Mouse (Mus musculus): ENCODE data around the gene Gm10251.
A peak's percentile ranks its signal among the peaks of the same experiment; 100 is the strongest.
"Not testable (repeated sequence)": the region's sequence is repeated elsewhere in the genome, so short reads cannot be mapped to it uniquely, and the experiment has no call there.

Gm10251 gene

DNA sequence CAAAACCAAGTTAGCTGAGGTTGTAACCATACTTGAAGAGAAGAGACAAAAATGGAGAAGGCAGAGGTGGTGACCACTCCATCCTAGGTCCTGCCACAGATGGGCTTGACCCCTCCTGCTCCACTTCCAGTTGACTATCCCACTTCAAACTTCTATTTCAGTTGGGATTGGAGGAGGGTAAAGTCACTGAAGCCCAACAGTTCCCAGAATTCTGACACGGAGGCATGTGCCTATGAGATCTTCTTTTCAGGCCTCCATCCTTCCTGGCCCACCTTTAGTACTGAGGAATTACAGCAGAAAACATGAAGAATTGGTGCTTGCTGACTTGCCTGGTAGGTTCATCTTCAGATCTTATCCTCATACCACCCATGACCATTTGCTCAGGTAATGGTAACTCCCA is at the start of gene Gm10251:
TSS of gene Gm10251 (minus strand) at position 101 of the 400 bp plus-strand sequence.
- not testable (repeated sequence) for DNase-seq (ENCODE audit: low spot score in 2 of 2)

DNA sequence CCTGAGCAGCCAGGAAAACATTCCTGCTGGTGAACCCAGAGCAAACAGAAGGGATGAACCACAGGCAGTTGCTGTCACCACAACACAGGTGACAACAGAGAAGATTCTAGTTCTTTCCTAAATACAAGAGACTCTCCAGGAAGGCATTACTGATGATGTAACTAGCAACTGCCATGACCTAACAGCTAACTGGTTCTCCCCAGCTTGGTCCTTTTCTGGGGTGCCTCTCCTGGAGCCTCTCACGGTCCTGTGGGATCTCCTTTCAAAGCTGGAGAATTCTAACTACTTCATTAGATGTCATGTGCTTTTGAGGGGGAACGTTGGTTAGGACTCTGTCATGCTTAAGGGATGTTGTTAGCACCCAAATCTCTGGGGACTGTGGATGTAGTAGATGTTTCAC is 36.2 kb upstream of the Gm10251 start, which contains the start of gene Gm8050:
TSS of gene Gm8050 (minus strand) at position 101 of the 400 bp plus-strand sequence.
- DNase-seq (ENCODE audit: low spot score in 2 of 2), result not testable (repeated sequence)

DNA sequence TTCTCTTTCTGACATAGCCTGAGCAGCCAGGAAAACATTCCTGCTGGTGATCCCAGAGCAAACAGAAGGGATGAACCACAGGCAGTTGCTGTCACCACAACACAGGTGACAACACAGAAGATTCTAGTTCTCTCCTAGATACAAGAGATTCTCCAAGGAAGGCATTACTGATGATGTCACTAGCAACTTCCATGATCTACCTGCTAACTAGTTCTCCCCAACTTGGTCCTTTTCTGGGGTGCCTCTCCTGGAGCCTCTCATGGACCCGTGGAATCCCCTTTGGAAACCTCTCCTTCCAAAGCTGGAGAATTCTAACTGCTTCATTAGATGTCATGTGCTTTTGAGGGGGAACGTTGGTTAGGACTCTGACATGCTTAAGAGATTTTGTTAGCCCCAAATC is 61.7 kb downstream of the Gm10251 start, which contains the start of gene Gm3460:
TSS of gene Gm3460 (minus strand) at position 101 of the 400 bp plus-strand sequence.
- not testable (repeated sequence) for DNase-seq (ENCODE audit: low spot score in 2 of 2)

DNA sequence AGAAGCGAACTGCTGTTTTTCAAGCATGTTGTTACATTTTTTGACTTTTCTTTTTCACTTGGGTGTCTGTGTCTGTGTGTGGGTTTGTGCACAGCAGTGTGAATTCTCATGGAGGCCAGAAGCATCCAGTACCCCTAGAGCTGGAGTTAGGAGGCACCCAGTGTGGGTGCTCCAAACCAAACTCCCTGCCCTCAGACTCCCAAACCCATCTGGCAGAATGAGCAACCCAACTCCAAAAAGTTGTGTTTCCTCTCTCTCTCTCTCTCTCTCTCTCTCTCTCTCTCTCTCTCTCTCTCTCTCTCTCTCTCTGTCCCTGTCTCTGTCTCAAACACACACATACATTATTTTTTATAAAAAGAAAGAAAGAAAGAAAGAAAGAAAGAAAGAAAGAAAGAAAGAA is 77.5 kb downstream of the Gm10251 start:
- peak; percentile 18 to 22 for DNase-seq (ENCODE audit: low spot score in 2 of 2)

DNA sequence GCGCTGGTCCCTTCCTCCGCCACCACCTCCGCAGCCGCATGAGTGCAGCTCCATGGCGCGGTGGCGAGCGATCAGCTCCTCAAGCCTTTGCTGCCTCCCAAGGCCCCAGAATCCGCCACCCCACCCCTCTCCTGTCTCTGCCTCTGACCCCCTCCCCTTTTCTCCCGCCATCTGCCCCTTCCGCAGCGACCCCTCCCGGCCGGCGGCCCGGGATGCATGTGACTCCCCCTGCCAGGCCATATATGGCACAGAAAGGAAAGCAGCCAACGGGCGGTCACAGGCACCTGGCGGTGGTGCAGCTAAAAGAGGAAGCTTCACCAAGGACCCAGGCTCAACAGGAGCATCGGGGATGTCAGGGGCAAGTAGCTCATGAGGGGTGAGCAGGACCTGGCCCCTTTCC is 79.0 kb downstream of the Gm10251 start:
- peak; percentile 26 to 29 for DNase-seq (ENCODE audit: low spot score in 2 of 2)

DNA sequence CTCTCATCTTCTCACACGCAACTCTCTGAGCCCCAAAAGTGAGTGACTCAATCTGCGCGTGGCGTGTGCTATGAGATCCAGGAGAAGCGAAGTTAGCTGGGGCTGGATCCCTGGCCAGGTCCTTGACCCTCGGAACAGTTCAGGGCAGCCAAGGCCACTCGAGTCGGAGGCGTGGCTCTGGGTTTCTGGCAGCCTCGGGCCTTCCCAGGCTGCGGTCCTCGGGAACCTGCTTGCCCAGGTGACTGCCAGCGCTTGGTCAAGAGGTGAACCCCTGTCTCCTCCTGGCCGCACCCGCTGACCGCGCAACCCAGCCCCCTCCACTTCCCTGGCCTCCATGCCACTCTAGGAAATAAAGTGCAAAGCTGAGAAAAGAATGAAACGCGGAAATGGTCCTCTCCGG is 79.4 kb downstream of the Gm10251 start:
- peak; percentile 9 for DNase-seq (ENCODE audit: low spot score in 2 of 2)

DNA sequence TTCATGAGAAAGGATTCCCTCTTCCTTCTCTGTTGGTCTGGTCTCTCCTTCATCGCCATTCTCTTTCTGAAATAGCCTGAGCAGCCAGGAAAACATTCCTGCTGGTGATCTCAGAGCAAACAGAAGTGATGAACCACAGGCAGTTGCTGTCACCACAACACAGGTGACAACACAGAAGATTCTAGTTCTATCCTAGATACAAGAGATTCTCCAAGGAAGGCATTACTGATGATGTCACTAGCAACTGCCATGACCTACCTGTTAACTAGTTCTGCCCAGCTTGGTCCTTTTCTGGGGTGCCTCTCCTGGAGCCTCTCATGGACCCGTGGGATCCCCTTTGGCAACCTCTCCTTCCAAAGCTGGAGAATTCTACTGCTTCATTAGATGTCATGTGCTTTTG is 93.5 kb downstream of the Gm10251 start, which contains the start of gene Gm3629:
TSS of gene Gm3629 (minus strand) at position 101 of the 400 bp plus-strand sequence.
- not testable (repeated sequence) for DNase-seq (ENCODE audit: low spot score in 2 of 2)

Data from right cerebral cortex, postnatal 10 days (tissue).